16 mouse cellular contexts compared by ENCODE assay signal in the genomic region with DNA sequence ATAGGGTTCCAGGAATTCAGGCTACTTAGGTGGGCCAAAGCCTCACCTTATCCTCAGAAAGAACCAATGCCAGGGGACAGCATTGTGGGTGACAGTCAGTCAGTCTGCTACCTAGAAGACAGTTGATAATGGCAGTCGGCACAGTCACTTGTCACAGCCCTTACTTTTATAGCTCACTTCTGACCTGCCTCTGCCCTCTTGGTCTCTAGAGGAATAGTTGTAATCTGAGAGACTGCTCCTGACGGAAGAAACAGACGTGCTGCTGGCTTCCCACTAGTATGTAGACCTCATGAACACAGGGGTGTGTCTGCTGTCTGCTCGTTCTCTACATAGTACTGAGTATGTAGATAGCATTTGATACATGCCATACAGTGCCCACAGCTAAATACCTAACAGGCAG. TPM values are rescaled to one million over a fixed set of nuclear protein-coding genes. Genes with fewer than 3 reads are reported as not detected.
DNase-seq lines count a peak whose midpoint lies in the region; ATAC-seq and TF ChIP-seq lines count a peak whose summit lies in the region.
"Had no signal": no experiment of that assay in that cellular context is flagged by ENCODE, and none has a peak within 500 bp of the region (broad histone marks: within the 10 kb centered on the region; RNA-seq: fewer than 3 reads in every experiment).

No protein-coding gene starts in this region.

- H3K36me3 ChIP-seq in heart, embryonic 16.5 days (ENCODE audit: control insufficient read depth, insufficient read depth) = peaks cover 16% of the 10 kb centered on the region
- H3K36me3 ChIP-seq: embryonic facial prominence, embryonic 12.5 days had no signal

- intact Hi-C loops in gastrocnemius, adult 2 months (cut with DNase I) = no loop called here

- no peak for DNase-seq in gastrocnemius, adult 2 months
- DNase-seq in gastrocnemius, postnatal 4 days (ENCODE audit: low spot score in 2 of 2) = no peak
- no peak for DNase-seq in heart, adult 18-20 months
- no peak for DNase-seq in thymus, postnatal 4 days
- DNase-seq: cerebellum, adult 9-11 months; gastrocnemius, postnatal 10 days; thymus, postnatal 14 days had no signal

- H3K4me3 ChIP-seq in gastrocnemius, adult 2 months = no peak overlapping the region
- no peak overlapping the region for H3K4me3 ChIP-seq in heart, embryonic 16.5 days (ENCODE audit: low read length)
- H3K4me3 ChIP-seq in brown adipose tissue, adult 24 weeks (ENCODE audit: insufficient read depth, low read depth, low read length) = no peak overlapping the region
- H3K4me3 ChIP-seq: embryonic facial prominence, embryonic 12.5 days; kidney, embryonic 15.5 days; neural tube, embryonic 13.5 days had no signal

- H3K27ac ChIP-seq in gastrocnemius, adult 2 months = peak overlapping the region; percentile 48
- peak overlapping the region; percentile 84 for H3K27ac ChIP-seq in heart, embryonic 16.5 days (ENCODE audit: low read length)
- peak overlapping the region; percentile 31 for H3K27ac ChIP-seq in brown adipose tissue, adult 24 weeks (replicated peaks; ENCODE audit: low read depth, low read length)
- H3K27ac ChIP-seq: embryonic facial prominence, embryonic 12.5 days; kidney, embryonic 15.5 days; neural tube, embryonic 13.5 days had no signal

- 31% methylated on average over 4 of the region's 4 CpGs for WGBS in heart, embryonic 16.5 days

- peaks cover 43% of the 10 kb centered on the region for H3K4me1 ChIP-seq in heart, embryonic 16.5 days (ENCODE audit: control insufficient read depth, insufficient read depth, low read length)
- H3K4me1 ChIP-seq in brown adipose tissue, adult 24 weeks (ENCODE audit: control insufficient read depth, insufficient read depth, insufficient read length, low read length) = peaks cover 4% of the 10 kb centered on the region
- H3K4me1 ChIP-seq: kidney, embryonic 15.5 days; neural tube, embryonic 13.5 days had no signal

- H3K27me3 ChIP-seq in heart, embryonic 16.5 days (ENCODE audit: control insufficient read depth, insufficient read depth, low read length) = no peaks in the 10 kb centered on the region
- H3K27me3 ChIP-seq: CH12.LX; embryonic facial prominence, embryonic 12.5 days; kidney, embryonic 15.5 days; neural tube, embryonic 13.5 days had no signal

- H3K9ac ChIP-seq in heart, embryonic 16.5 days (ENCODE audit: low read length) = peak overlapping the region; percentile 42; the same call in 1 of the 2 replicates
- H3K9ac ChIP-seq: embryonic facial prominence, embryonic 12.5 days; kidney, embryonic 15.5 days; neural tube, embryonic 13.5 days had no signal

- no peak for TF ChIP-seq CTCF in gastrocnemius, adult 2 months (IDR thresholded peaks at IDR 0.05)

- ATAC-seq in heart, embryonic 16.5 days (replicated peaks; ENCODE audit: extremely low read depth, insufficient read depth, low FRiP score) = no peak
- 0 out of 2 replicates have a peak, but pooled peaks have one; percentile 29 for ATAC-seq in erythroid progenitor cell, adult 5-6 weeks (replicated peaks; ENCODE audit: low FRiP score, poor library complexity, severe bottlenecking)

- H3K9me3 ChIP-seq in heart, embryonic 16.5 days (replicated peaks; ENCODE audit: control insufficient read depth, low read length) = no peaks in the 10 kb centered on the region
- H3K9me3 ChIP-seq: embryonic facial prominence, embryonic 12.5 days; kidney, embryonic 15.5 days; neural tube, embryonic 13.5 days had no signal

- no peak overlapping the region for H3K4me2 ChIP-seq in heart, embryonic 16.5 days (ENCODE audit: low read depth, low read length)
- H3K4me2 ChIP-seq: embryonic facial prominence, embryonic 12.5 days; kidney, embryonic 15.5 days; liver, embryonic 11.5 days; midbrain, embryonic 11.5 days; neural tube, embryonic 13.5 days had no signal

RNA-seq across cellular contexts. Expression of a gene that starts 11.8 kb away (rescaled TPM):
- total RNA-seq in gastrocnemius, adult 2 months (2021) = 10 to 100 TPM in 1 of 2 experiments, 1 to 10 TPM in 1; 9.3 to 13.3 TPM
- 10 to 100 TPM; 17.6 to 18.3 TPM for total RNA-seq in gastrocnemius, postnatal 4 days (2021)
- polyA plus RNA-seq in heart, embryonic 16.5 days (2015; fragmentation: Nextera tagmentation; extraction: Ambion mirVana) = 9.8 and 10.0 TPM in 2 replicates
- total RNA-seq in heart, adult 18-20 months (2021) = 10 to 100 TPM; 11.5 to 12.6 TPM
- polyA plus RNA-seq in brown adipose tissue, adult 24 weeks (2012; ENCODE audit: insufficient read depth, insufficient read length, missing spikeins) = 6.6 and 8.2 TPM in 2 replicates
- 19.3 and 33.9 TPM in 2 replicates for total RNA-seq in erythroid progenitor cell, adult 5-6 weeks (2015; ENCODE audit: low replicate concordance)
- 28.9 and 75.6 TPM in 2 replicates for total RNA-seq in erythroid progenitor cell, adult 5-6 weeks (2017; ENCODE audit: low replicate concordance)

RNA-seq across cellular contexts. Expression of a gene that starts 33.9 kb away (rescaled TPM):
- 10 to 100 TPM; 45.4 to 55.7 TPM for total RNA-seq in gastrocnemius, adult 2 months (2021)
- 10 to 100 TPM; 41.9 to 48.3 TPM for total RNA-seq in gastrocnemius, postnatal 4 days (2021)
- 35.1 and 39.5 TPM in 2 replicates for polyA plus RNA-seq in heart, embryonic 16.5 days (2015; fragmentation: Nextera tagmentation; extraction: Ambion mirVana)
- 100 to 1,000 TPM; 105 to 143 TPM for total RNA-seq in heart, adult 18-20 months (2021)
- polyA plus RNA-seq in brown adipose tissue, adult 24 weeks (2012; ENCODE audit: insufficient read depth, insufficient read length, missing spikeins) = 8.9 and 11.0 TPM in 2 replicates
- total RNA-seq in erythroid progenitor cell, adult 5-6 weeks (2015; ENCODE audit: low replicate concordance) = 31.4 and 42.8 TPM in 2 replicates
- total RNA-seq in erythroid progenitor cell, adult 5-6 weeks (2017; ENCODE audit: low replicate concordance) = 11.3 and 25.4 TPM in 2 replicates

Comparison
In these comparisons a context has a peak if more than half of its experiments do, and no peak if none do; other contexts are left out.
1. H3K27ac ChIP-seq: peak in every context shown above with its lines; median percentile 84 in heart, embryonic 16.5 days; 48 in gastrocnemius, adult 2 months; 31 in brown adipose tissue, adult 24 weeks.